Mouse (Mus musculus) MEL (cell line): ENCODE data around the gene Nt5c1b. TPM values are rescaled to one million over a fixed set of nuclear protein-coding genes. Genes with fewer than 3 reads are reported as not detected.

Experiments used
- DNase-seq: peaks from one replicate; pipeline ENCODE4 v3.0.0; 2011; ENCODE audit warnings: low read depth, low spot score
- H3K27ac ChIP-seq: 2 replicates; pipeline ENCODE4 v1.5.1; 2012; ENCODE audit warnings: low read depth, mild to moderate bottlenecking, control low read depth, low read length, moderate library complexity; ENCODE audit not compliant: control insufficient read depth
- H3K27me3 ChIP-seq, 2 experiments: fragments of 150-350 bp in 1 of 2; sonication (generic) in 1 of 2; 2 replicates each; pipeline ENCODE4 v1.6.1; 2012; ENCODE audit warnings: low read length in 2 of 2, mild to moderate bottlenecking in 2 of 2, improper control_type of control experiment in 1 of 2, moderate library complexity in 1 of 2; ENCODE audit not compliant: insufficient read depth in 2 of 2, control insufficient read depth in 1 of 2
- H3K36me3 ChIP-seq, 2 experiments: 2 replicates each; pipeline ENCODE4 v1.6.1; 2012 to 2014; ENCODE audit warnings: low read length in 2 of 2, improper control_type of control experiment in 1 of 2, inconsistent platforms in 1 of 2, mild to moderate bottlenecking in 1 of 2; ENCODE audit not compliant: insufficient read depth in 2 of 2, control insufficient read depth in 1 of 2
- H3K4me1 ChIP-seq, 2 experiments: fragments of 150-350 bp in 1 of 2; sonication (generic) in 1 of 2; 2 replicates each; pipeline ENCODE4 v1.6.1; 2012; ENCODE audit warnings: low read length in 2 of 2, improper control_type of control experiment in 1 of 2, mild to moderate bottlenecking in 1 of 2; ENCODE audit not compliant: insufficient read depth in 2 of 2, control insufficient read depth in 1 of 2
- H3K4me3 ChIP-seq, 2 experiments: fragments of 150-350 bp in 1 of 2; sonication (generic) in 1 of 2; 2 replicates each; pipeline ENCODE4 v1.5.1; 2012; ENCODE audit warnings: low read depth in 2 of 2, low read length in 2 of 2, mild to moderate bottlenecking in 2 of 2, moderate library complexity in 2 of 2, control low read depth in 1 of 2, improper control_type of control experiment in 1 of 2; ENCODE audit not compliant: control insufficient read depth in 1 of 2, insufficient read depth in 1 of 2
- H3K79me2 ChIP-seq: 2 replicates; pipeline ENCODE4 v1.6.1; 2012; ENCODE audit warnings: mild to moderate bottlenecking, low read length, moderate library complexity; ENCODE audit not compliant: control insufficient read depth, poor library complexity, insufficient read depth
- H3K9ac ChIP-seq: 2 replicates; pipeline ENCODE4 v1.6.1; 2012; ENCODE audit warnings: low read depth, mild to moderate bottlenecking, control low read depth, low read length, moderate library complexity; ENCODE audit not compliant: control insufficient read depth, poor library complexity, severe bottlenecking
- H3K9me3 ChIP-seq: fragments of 150-350 bp; sonication (generic); replicated peaks from 2 replicates; pipeline ENCODE4 v1.6.1; 2012; ENCODE audit warnings: mild to moderate bottlenecking, low read length, improper control_type of control experiment, moderate library complexity; ENCODE audit not compliant: insufficient read depth
- BHLHE40 ChIP-seq: IDR thresholded peaks from 2 replicates; pipeline ENCODE4 v1.6.1; 2012; ENCODE audit warnings: low read depth, mild to moderate bottlenecking, inconsistent platforms, low read length, improper control_type of control experiment, borderline replicate concordance
- CHD1 ChIP-seq: IDR thresholded peaks from 2 replicates; pipeline ENCODE4 v1.6.1; 2012; ENCODE audit warnings: low read depth, mild to moderate bottlenecking, inconsistent platforms, low read length, improper control_type of control experiment
- GABPA ChIP-seq: IDR thresholded peaks from 2 replicates; pipeline ENCODE4 v1.6.1; 2012; ENCODE audit warnings: low read depth, mild to moderate bottlenecking, inconsistent platforms, low read length, improper control_type of control experiment, moderate library complexity
- MEF2A ChIP-seq: IDR thresholded peaks from 2 replicates; pipeline ENCODE4 v1.6.1; 2014; ENCODE audit warnings: low read depth, mild to moderate bottlenecking, inconsistent platforms, low read length, improper control_type of control experiment; ENCODE audit not compliant: poor library complexity, insufficient replicate concordance, severe bottlenecking; ENCODE audit errors: extremely low read depth
- MYC ChIP-seq: IDR thresholded peaks from 2 replicates; pipeline ENCODE4 v1.6.1; 2011; ENCODE audit warnings: low read depth, mild to moderate bottlenecking, low read length, improper control_type of control experiment, moderate library complexity
- NRF1 ChIP-seq: IDR thresholded peaks from 2 replicates; pipeline ENCODE4 v1.6.1; 2014; ENCODE audit warnings: low read depth, mild to moderate bottlenecking, inconsistent platforms, low read length, improper control_type of control experiment, moderate library complexity; ENCODE audit not compliant: poor library complexity, insufficient read depth, severe bottlenecking
- POLR2AphosphoS5 ChIP-seq: IDR thresholded peaks from 2 replicates; pipeline ENCODE4 v1.6.1; 2012; ENCODE audit warnings: low read depth, borderline replicate concordance, mild to moderate bottlenecking, inconsistent platforms, low read length, moderate library complexity, mixed read lengths
- RCOR1 ChIP-seq: IDR thresholded peaks from 2 replicates; pipeline ENCODE4 v1.6.1; 2012; ENCODE audit warnings: low read depth, mild to moderate bottlenecking, inconsistent platforms, low read length, improper control_type of control experiment
- TAL1 ChIP-seq: IDR thresholded peaks from 2 replicates; pipeline ENCODE4 v1.6.1; 2012; ENCODE audit warnings: mild to moderate bottlenecking, inconsistent platforms, low read length, moderate library complexity, mixed read lengths
- UBTF ChIP-seq: IDR thresholded peaks from 2 replicates; pipeline ENCODE4 v1.6.1; 2012; ENCODE audit warnings: low read depth, mild to moderate bottlenecking, inconsistent platforms, low read length, improper control_type of control experiment, moderate library complexity, borderline replicate concordance; ENCODE audit not compliant: insufficient read depth
- USF1 ChIP-seq: IDR thresholded peaks from 2 replicates; pipeline ENCODE4 v1.6.1; 2014; ENCODE audit warnings: low read depth, mild to moderate bottlenecking, inconsistent platforms, low read length, improper control_type of control experiment, moderate library complexity
- ZMIZ1 ChIP-seq: IDR thresholded peaks from 2 replicates; pipeline ENCODE4 v1.6.1; 2012; ENCODE audit warnings: low read depth, mild to moderate bottlenecking, inconsistent platforms, low read length, improper control_type of control experiment, moderate library complexity
- ZNF384 ChIP-seq: IDR thresholded peaks from 2 replicates; pipeline ENCODE4 v1.6.1; 2012; ENCODE audit warnings: low read depth, mild to moderate bottlenecking, inconsistent platforms, low read length, improper control_type of control experiment
- polyA plus RNA-seq, 2 experiments: library from polyadenylated mRNA; stranded (reverse) in 1 of 2; unstranded in 1 of 2; fragments of >175 nt in 1 of 2; fragments of >200 nt in 1 of 2; gene quantifications; 2 replicates each; pipeline versions ENCODE4 v1.2.1 to v1.2.4; 2012; ENCODE audit warnings: low replicate concordance in 2 of 2, low read depth in 1 of 2; ENCODE audit not compliant: insufficient read length in 2 of 2, insufficient read depth in 1 of 2, missing spikeins in 1 of 2
- total RNA-seq: library from RNA; depleted of rRNA; stranded (reverse); fragments of 300-350 nt; gene quantifications from 2 replicates; pipeline ENCODE4 v1.2.3, GENCODE M21; 2012; rRNA removed

Nt5c1b gene
- not detected in 2 replicates for total RNA-seq
- polyA plus RNA-seq = not detected

DNA sequence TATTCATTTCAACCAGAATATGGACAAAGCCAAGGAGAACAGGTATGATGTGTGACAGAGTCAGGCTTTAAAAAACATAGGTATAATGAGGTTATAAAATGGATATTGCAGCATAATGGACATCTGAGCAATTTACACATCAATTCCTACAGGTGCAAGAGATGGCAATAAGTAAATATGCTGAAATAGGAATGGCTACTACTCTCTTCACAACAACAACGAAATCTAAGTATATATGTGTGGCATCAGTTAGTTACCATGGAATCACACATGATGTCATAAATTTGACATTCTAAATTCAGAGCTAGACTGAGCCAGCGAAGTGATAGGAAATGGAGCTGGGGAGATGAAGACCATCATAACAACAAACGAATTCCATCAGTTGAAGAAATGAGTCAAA is at the start of gene Nt5c1b:
Gene Nt5c1b (plus strand): TSS at position 301 of the 400 bp plus-strand sequence.
- Histone ChIP-seq H3K27ac (no peak within 1 kb of the TSS), H3K27me3 (no peaks in the 10 kb centered on the region), H3K9ac (no peak within 1 kb of the TSS), H3K36me3 (no peaks in the 10 kb centered on the region), H3K4me3 (no peak within 1 kb of the TSS)
- TF ChIP-seq TAL1 (no peak), BHLHE40 (no peak), MYC (no peak), GABPA (no peak), ZMIZ1 (no peak), NRF1 (no peak), CHD1 (no peak)
- TF ChIP-seq, all 39 proteins: peak for 0
- Histone ChIP-seq H3K4me1 (no peaks in the 10 kb centered on the region), H3K9me3 (no peaks in the 10 kb centered on the region), H3K79me2 (no peaks in the 10 kb centered on the region)
- no peak for DNase-seq

GRCm38 (mm10) chr12:10327651-10328050 is 42.1 kb upstream of the Nt5c1b start:
- DNase-seq = no peak
- Histone ChIP-seq H3K79me2 (no peaks in the 10 kb centered on the region), H3K4me3 (no peak overlapping the region), H3K9me3 (no peaks in the 10 kb centered on the region), H3K9ac (no peak overlapping the region), H3K27ac (no peak overlapping the region), H3K36me3 (no peaks in the 10 kb centered on the region), H3K4me1 (no peaks in the 10 kb centered on the region), H3K27me3 (no peaks in the 10 kb centered on the region)
- TF ChIP-seq POLR2AphosphoS5 (no peak), USF1 (no peak), MEF2A (no peak), ZMIZ1 (no peak), RCOR1 (no peak), ZNF384 (no peak)

GRCm38 (mm10) chr12:10329460-10329859 is 40.3 kb upstream of the Nt5c1b start:
- DNase-seq = no peak
- Histone ChIP-seq H3K9me3 (no peaks in the 10 kb centered on the region), H3K79me2 (no peaks in the 10 kb centered on the region)

More at GRCm38 (mm10) chr12:10329460-10329859, 40.3 kb upstream of the Nt5c1b start:
- TF ChIP-seq UBTF = no peak
- Histone ChIP-seq H3K27ac (no peak overlapping the region), H3K27me3 (no peaks in the 10 kb centered on the region), H3K36me3 (no peaks in the 10 kb centered on the region), H3K9ac (no peak overlapping the region), H3K4me3 (no peak overlapping the region), H3K4me1 (no peaks in the 10 kb centered on the region)
